Mouse (Mus musculus): ENCODE results near the gene Pdgfb. TPM values are rescaled to one million over a fixed set of nuclear protein-coding genes. Genes with fewer than 3 reads are reported as not detected.

Pdgfb gene
- polyA plus RNA-seq, 1 experiment from 2014 or later, result 1.9 TPM

DNA sequence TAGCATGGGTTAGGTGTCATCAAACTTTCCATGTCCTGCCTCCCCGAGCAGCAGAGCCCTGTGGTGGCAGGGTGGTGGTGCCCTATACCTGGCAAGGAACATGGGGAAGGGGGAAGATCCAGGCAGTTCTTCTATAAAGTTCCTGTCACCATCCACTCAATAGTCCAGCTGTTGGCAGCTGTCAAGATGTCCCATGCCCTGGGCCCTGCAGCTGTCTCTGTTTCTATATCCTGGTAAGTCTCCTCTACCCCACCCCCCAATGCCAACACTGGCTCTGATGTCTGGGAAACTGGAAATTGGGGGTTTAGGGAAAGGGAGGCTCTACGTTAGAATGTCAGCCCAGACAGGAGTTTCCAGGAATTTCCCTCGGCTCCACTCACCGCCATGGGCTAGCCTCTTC, 20.2 kb downstream of the Pdgfb start:
- no peaks in the 10 kb centered on the region for H3K27me3 ChIP-seq (ENCODE audit: control insufficient read depth, insufficient read depth, low read length)
- no peaks in the 10 kb centered on the region for H3K9me3 ChIP-seq (ENCODE audit: control insufficient read depth, low read length)
- no peak for ATAC-seq (ENCODE audit: low FRiP score)
- H3K4me1 ChIP-seq (replicated peaks; ENCODE audit: control insufficient read depth, insufficient read depth, low read length), result no peaks in the 10 kb centered on the region
- no peak overlapping the region for H3K4me3 ChIP-seq (ENCODE audit: low read depth, low read length)
- 82% methylated on average over 4 of the region's 4 CpGs for WGBS
- no peak overlapping the region for H3K9ac ChIP-seq (ENCODE audit: low read depth, low read length)
- no peak overlapping the region for H3K4me2 ChIP-seq (replicated peaks; ENCODE audit: low read depth, low read length)
- no peak for DNase-seq (ENCODE audit: low spot score)
- no peaks in the 10 kb centered on the region for H3K36me3 ChIP-seq (ENCODE audit: control insufficient read depth, insufficient read depth, low read length)
- no peak overlapping the region for H3K27ac ChIP-seq (ENCODE audit: low read depth, low read length)

DNA sequence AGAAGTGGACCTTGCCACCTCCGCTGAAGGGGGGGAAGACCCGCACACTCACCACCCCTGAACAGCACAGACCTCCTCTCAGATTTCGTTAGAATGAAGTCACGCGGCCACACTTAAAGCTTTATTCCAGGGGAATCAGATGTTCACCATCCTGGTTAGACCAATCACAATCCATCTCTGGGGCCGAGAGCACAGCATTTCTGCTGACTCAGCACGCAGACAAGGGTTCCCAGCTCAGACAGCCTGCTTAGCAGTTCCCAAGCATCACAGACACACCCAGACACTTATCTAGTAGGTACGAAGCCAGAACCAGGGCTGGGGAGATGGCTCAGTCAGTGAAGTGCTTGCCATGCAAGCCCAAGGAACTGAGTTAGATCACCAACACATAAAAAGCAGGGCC, 28.6 kb downstream of the Pdgfb start:
- no peaks in the 10 kb centered on the region for H3K36me3 ChIP-seq (ENCODE audit: control insufficient read depth, insufficient read depth, low read length)
- H3K4me2 ChIP-seq (replicated peaks; ENCODE audit: low read depth, low read length), result no peak overlapping the region
- DNase-seq (ENCODE audit: low spot score), result no peak
- H3K9me3 ChIP-seq (ENCODE audit: control insufficient read depth, low read length), result no peaks in the 10 kb centered on the region
- no peaks in the 10 kb centered on the region for H3K27me3 ChIP-seq (ENCODE audit: control insufficient read depth, insufficient read depth, low read length)
- H3K9ac ChIP-seq (ENCODE audit: low read depth, low read length), result no peak overlapping the region
- H3K4me3 ChIP-seq (ENCODE audit: low read depth, low read length), result no peak overlapping the region
- 75% methylated on average over 8 of the region's 8 CpGs for WGBS
- ATAC-seq (ENCODE audit: low FRiP score), result no peak
- H3K4me1 ChIP-seq (replicated peaks; ENCODE audit: control insufficient read depth, insufficient read depth, low read length), result no peaks in the 10 kb centered on the region
- H3K27ac ChIP-seq (ENCODE audit: low read depth, low read length), result no peak overlapping the region

DNA sequence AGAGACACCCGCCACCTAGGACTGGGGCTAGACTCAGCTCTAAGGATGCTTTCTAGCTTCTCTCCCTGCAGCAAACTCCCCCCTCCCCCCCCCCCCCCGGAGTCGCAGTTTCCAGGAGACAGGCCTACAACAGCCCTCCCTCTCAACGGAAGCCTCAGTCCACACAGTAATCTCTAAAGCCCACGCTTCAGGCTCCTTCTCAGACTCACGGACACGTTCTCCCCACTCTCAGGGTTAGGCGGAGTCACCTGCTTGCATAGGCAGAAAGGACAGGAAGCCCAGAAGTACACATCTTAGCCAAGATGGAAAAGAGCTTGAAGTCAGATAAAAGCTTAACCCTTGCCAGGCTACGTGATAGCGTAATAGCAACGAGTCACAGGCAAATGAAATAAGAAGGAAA, 29.3 kb downstream of the Pdgfb start:
- Histone ChIP-seq H3K4me2 (replicated peaks; ENCODE audit: low read depth, low read length) (no peak overlapping the region), H3K27ac (ENCODE audit: low read depth, low read length) (no peak overlapping the region), H3K9ac (ENCODE audit: low read depth, low read length) (no peak overlapping the region), H3K9me3 (ENCODE audit: control insufficient read depth, low read length) (no peaks in the 10 kb centered on the region), H3K36me3 (ENCODE audit: control insufficient read depth, insufficient read depth, low read length) (no peaks in the 10 kb centered on the region), H3K4me1 (replicated peaks; ENCODE audit: control insufficient read depth, insufficient read depth, low read length) (no peaks in the 10 kb centered on the region), H3K27me3 (ENCODE audit: control insufficient read depth, insufficient read depth, low read length) (no peaks in the 10 kb centered on the region), H3K4me3 (ENCODE audit: low read depth, low read length) (no peak overlapping the region)
- ATAC-seq (ENCODE audit: low FRiP score), result no peak
- WGBS, result 88% methylated on average over 9 of the region's 11 CpGs
- DNase-seq (ENCODE audit: low spot score), result no peak

DNA sequence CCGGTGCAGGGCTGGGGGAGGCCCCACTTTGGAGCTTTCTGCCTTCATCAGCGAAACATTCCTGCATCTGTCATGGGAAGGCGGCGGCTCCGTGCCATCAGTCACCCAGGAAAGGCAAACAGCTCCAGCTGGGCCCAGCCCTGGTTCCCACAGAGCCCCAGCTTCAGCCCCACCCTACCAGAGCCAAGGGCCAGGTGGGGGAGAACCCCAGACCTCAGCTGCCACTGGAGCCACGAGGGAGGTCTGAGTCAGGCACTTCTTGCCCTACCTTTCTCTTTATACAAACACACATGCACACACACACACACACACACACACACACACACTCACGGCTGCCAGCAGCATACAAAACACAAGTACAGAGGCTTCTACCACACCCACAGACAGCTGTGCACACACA, 30.6 kb downstream of the Pdgfb start:
- 48% methylated on average over 7 of the region's 7 CpGs for WGBS
- Histone ChIP-seq H3K9ac (ENCODE audit: low read depth, low read length) (no peak overlapping the region), H3K36me3 (ENCODE audit: control insufficient read depth, insufficient read depth, low read length) (no peaks in the 10 kb centered on the region), H3K27ac (ENCODE audit: low read depth, low read length) (no peak overlapping the region), H3K4me2 (replicated peaks; ENCODE audit: low read depth, low read length) (no peak overlapping the region), H3K4me1 (replicated peaks; ENCODE audit: control insufficient read depth, insufficient read depth, low read length) (no peaks in the 10 kb centered on the region), H3K9me3 (ENCODE audit: control insufficient read depth, low read length) (no peaks in the 10 kb centered on the region), H3K4me3 (ENCODE audit: low read depth, low read length) (no peak overlapping the region), H3K27me3 (ENCODE audit: control insufficient read depth, insufficient read depth, low read length) (no peaks in the 10 kb centered on the region)
- ATAC-seq (ENCODE audit: low FRiP score), result no peak
- DNase-seq (ENCODE audit: low spot score), result no peak

DNA sequence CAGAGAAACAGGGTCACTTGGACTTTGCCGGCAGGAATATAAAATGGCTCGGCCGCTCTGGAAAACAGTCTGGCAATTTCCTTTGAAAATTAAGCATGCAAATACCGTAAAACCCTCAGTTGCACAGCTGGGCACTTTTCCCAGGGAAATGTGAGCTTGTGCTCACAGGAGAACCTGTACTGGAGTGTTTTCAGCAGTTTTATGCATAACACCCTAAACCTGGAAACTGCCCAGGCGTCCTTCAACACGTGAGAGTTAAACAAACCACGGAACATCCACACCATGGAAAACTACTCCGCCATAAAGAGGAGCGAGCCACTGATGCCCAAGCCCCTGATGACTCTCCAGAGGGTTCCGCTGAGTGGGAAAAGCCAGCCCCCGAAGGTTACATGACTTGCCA, 34.1 kb downstream of the Pdgfb start:
- H3K27ac ChIP-seq (ENCODE audit: low read depth, low read length), result no peak overlapping the region
- 79% methylated on average over 11 of the region's 11 CpGs for WGBS
- no peak overlapping the region for H3K9ac ChIP-seq (ENCODE audit: low read depth, low read length)

DNA sequence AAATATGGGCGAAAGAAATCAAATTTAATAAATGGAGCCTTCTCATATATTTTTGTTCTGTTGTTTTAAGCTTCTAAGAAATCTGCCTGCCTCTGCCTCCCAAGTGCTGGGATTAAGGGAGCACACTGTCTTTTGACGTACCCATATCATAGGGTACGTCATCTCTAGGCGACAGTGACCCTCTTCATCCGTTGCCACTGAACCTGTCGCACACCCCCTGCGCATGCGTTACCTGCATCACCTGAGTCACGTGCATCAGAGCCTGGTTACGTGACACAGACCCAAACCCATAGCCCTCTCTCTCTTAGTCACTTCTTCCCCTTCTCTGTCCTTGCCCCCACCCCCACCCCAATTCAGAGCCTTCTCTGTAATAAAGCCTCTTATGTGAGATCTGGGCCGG, 42.6 kb downstream of the Pdgfb start:
- WGBS, result 96% methylated on average over 11 of the region's 11 CpGs

More for the DNA sequence above, 34.1 kb downstream of the Pdgfb start:
- no peak for DNase-seq (ENCODE audit: low spot score)
- H3K4me2 ChIP-seq (replicated peaks; ENCODE audit: low read depth, low read length), result no peak overlapping the region
- no peaks in the 10 kb centered on the region for H3K27me3 ChIP-seq (ENCODE audit: control insufficient read depth, insufficient read depth, low read length)
- no peaks in the 10 kb centered on the region for H3K9me3 ChIP-seq (ENCODE audit: control insufficient read depth, low read length)
- no peaks in the 10 kb centered on the region for H3K36me3 ChIP-seq (ENCODE audit: control insufficient read depth, insufficient read depth, low read length)
- H3K4me3 ChIP-seq (ENCODE audit: low read depth, low read length), result no peak overlapping the region
- no peaks in the 10 kb centered on the region for H3K4me1 ChIP-seq (replicated peaks; ENCODE audit: control insufficient read depth, insufficient read depth, low read length)
- ATAC-seq (ENCODE audit: low FRiP score), result no peak

DNA sequence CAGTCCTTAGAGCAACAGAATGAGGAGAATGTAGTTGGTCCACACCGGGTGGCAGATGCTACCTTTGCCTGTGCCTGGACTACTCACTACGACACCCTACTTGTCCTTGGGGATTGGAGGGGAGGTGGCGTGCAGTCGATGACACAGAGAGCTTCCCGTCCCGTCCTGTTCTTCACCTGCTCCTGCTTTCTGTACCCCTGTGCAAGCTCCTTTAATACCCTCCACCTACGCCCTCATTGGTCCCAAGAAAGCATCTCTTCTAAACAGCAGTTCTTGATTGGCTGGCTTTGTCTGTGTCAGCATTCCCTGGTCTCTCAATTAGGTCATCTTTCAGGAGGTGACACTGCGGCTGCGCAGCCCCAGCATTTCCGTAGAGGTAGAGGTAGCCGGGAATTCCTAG, 43.8 kb downstream of the Pdgfb start, which contains the start of gene Cbx7:
Gene Cbx7 (minus strand): TSS at position 180 of the 400 bp plus-strand sequence.
- 90% methylated on average over 11 of the region's 11 CpGs for WGBS
- no peak for ATAC-seq (ENCODE audit: low FRiP score)

More for the DNA sequence above, 42.6 kb downstream of the Pdgfb start:
- no peaks in the 10 kb centered on the region for H3K4me1 ChIP-seq (replicated peaks; ENCODE audit: control insufficient read depth, insufficient read depth, low read length)
- H3K36me3 ChIP-seq (ENCODE audit: control insufficient read depth, insufficient read depth, low read length), result no peaks in the 10 kb centered on the region
- no peak overlapping the region for H3K9ac ChIP-seq (ENCODE audit: low read depth, low read length)
- ATAC-seq (ENCODE audit: low FRiP score), result no peak
- H3K4me3 ChIP-seq (ENCODE audit: low read depth, low read length), result no peak overlapping the region
- no peak overlapping the region for H3K27ac ChIP-seq (ENCODE audit: low read depth, low read length)
- no peak overlapping the region for H3K4me2 ChIP-seq (replicated peaks; ENCODE audit: low read depth, low read length)
- H3K27me3 ChIP-seq (ENCODE audit: control insufficient read depth, insufficient read depth, low read length), result no peaks in the 10 kb centered on the region
- H3K9me3 ChIP-seq (ENCODE audit: control insufficient read depth, low read length), result no peaks in the 10 kb centered on the region
- DNase-seq (ENCODE audit: low spot score), result no peak

DNA sequence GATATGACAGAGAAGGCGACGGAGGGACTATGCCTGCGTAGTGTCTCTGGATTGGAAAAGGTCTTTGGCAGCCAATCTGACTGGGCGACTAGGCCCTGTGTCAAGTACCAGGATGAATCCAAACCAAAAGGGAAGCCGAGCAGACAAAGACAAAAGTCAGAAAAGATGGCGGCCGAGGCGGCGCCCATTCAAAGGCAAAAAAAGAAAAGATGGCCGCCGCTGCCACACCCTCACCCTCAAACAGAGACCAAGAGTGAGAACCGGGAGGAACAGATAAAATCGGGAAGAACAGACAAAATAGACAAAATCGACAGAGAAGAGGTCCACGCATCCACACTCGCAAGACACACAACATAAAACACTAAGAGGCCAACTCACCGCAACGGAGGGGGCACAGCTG, 44.3 kb downstream of the Pdgfb start:
- H3K27me3 ChIP-seq (ENCODE audit: control insufficient read depth, insufficient read depth, low read length), result no peaks in the 10 kb centered on the region

More for the DNA sequence above, 43.8 kb downstream of the Pdgfb start, which contains the start of gene Cbx7:
- Histone ChIP-seq H3K36me3 (ENCODE audit: control insufficient read depth, insufficient read depth, low read length) (no peaks in the 10 kb centered on the region), H3K4me1 (replicated peaks; ENCODE audit: control insufficient read depth, insufficient read depth, low read length) (no peaks in the 10 kb centered on the region), H3K9me3 (ENCODE audit: control insufficient read depth, low read length) (no peaks in the 10 kb centered on the region), H3K4me3 (ENCODE audit: low read depth, low read length) (no peak within 1 kb of the TSS), H3K9ac (ENCODE audit: low read depth, low read length) (no peak within 1 kb of the TSS), H3K4me2 (replicated peaks; ENCODE audit: low read depth, low read length) (no peak within 1 kb of the TSS), H3K27ac (ENCODE audit: low read depth, low read length) (no peak within 1 kb of the TSS), H3K27me3 (ENCODE audit: control insufficient read depth, insufficient read depth, low read length) (no peaks in the 10 kb centered on the region)
- no peak for DNase-seq (ENCODE audit: low spot score)

GRCm38 (mm10) chr15:79967346-79967745, 47.4 kb downstream of the Pdgfb start:
- Histone ChIP-seq H3K4me3 (ENCODE audit: low read depth, low read length) (no peak overlapping the region), H3K4me2 (replicated peaks; ENCODE audit: low read depth, low read length) (no peak overlapping the region), H3K27ac (ENCODE audit: low read depth, low read length) (no peak overlapping the region), H3K4me1 (replicated peaks; ENCODE audit: control insufficient read depth, insufficient read depth, low read length) (no peaks in the 10 kb centered on the region), H3K9ac (ENCODE audit: low read depth, low read length) (no peak overlapping the region), H3K9me3 (ENCODE audit: control insufficient read depth, low read length) (no peaks in the 10 kb centered on the region), H3K27me3 (ENCODE audit: control insufficient read depth, insufficient read depth, low read length) (no peaks in the 10 kb centered on the region), H3K36me3 (ENCODE audit: control insufficient read depth, insufficient read depth, low read length) (no peaks in the 10 kb centered on the region)
- ATAC-seq (ENCODE audit: low FRiP score) (no peak), DNase-seq (ENCODE audit: low spot score) (no peak)
- WGBS, result 89% methylated on average over 6 of the region's 6 CpGs

More for the DNA sequence above, 44.3 kb downstream of the Pdgfb start:
- H3K36me3 ChIP-seq (ENCODE audit: control insufficient read depth, insufficient read depth, low read length), result no peaks in the 10 kb centered on the region
- no peak overlapping the region for H3K27ac ChIP-seq (ENCODE audit: low read depth, low read length)
- no peak overlapping the region for H3K4me2 ChIP-seq (replicated peaks; ENCODE audit: low read depth, low read length)
- no peaks in the 10 kb centered on the region for H3K9me3 ChIP-seq (ENCODE audit: control insufficient read depth, low read length)
- H3K4me3 ChIP-seq (ENCODE audit: low read depth, low read length), result no peak overlapping the region
- H3K4me1 ChIP-seq (replicated peaks; ENCODE audit: control insufficient read depth, insufficient read depth, low read length), result no peaks in the 10 kb centered on the region
- H3K9ac ChIP-seq (ENCODE audit: low read depth, low read length), result no peak overlapping the region
- WGBS, result 97% methylated on average over 18 of the region's 18 CpGs
- ATAC-seq (ENCODE audit: low FRiP score) (no peak), DNase-seq (ENCODE audit: low spot score) (no peak)
